In genomic region chr14:117267823-117268601, GRCm38 (mm10) we compare ENCODE assay signal across 11 mouse cellular contexts.
DNase-seq lines count a peak whose midpoint lies in the region; ATAC-seq and TF ChIP-seq lines count a peak whose summit lies in the region.
"Had no signal": no experiment of that assay in that cellular context is flagged by ENCODE, and none has a peak within 500 bp of the region (broad histone marks: within the 10 kb centered on the region; RNA-seq: fewer than 3 reads in every experiment).

No protein-coding gene starts in this region.

- H3K9me3 ChIP-seq in hindbrain, embryonic 12.5 days (replicated peaks): no peaks in the 10 kb centered on the region
- H3K9me3 ChIP-seq: liver, embryonic 13.5 days; neural tube, embryonic 12.5 days had no signal

- peak; percentile 6 to 25 for DNase-seq in cerebellum, adult 2 months
- DNase-seq in cerebellum, postnatal 36 days: no peak
- DNase-seq in left cerebral cortex, postnatal 10 days (ENCODE audit: extremely low spot score in 1 of 2, low spot score in 2 of 2): peak; percentile 10 to 46
- no peak for DNase-seq in left cerebral cortex, adult 18-20 months (ENCODE audit: low spot score in 2 of 2)
- DNase-seq in ZHBTc4 (ENCODE audit: low read depth, low spot score): peak; percentile 70
- no peak for DNase-seq in spleen, adult 12 weeks (ENCODE audit: low spot score)
- no peak for DNase-seq in ovary, postnatal 14 days (ENCODE audit: low spot score)
- DNase-seq: adrenal gland, postnatal 14 days; liver, embryonic 13.5 days had no signal

- no peaks in the 10 kb centered on the region for H3K27me3 ChIP-seq in cerebellum, adult 2 months (ENCODE audit: control insufficient read depth, insufficient read depth, low read length)
- no peaks in the 10 kb centered on the region for H3K27me3 ChIP-seq in hindbrain, embryonic 12.5 days
- H3K27me3 ChIP-seq: liver, embryonic 13.5 days; neural tube, embryonic 12.5 days had no signal

- no peak for TF ChIP-seq POLR2A in cerebellum, adult 2 months (IDR thresholded peaks at IDR 0.05; ENCODE audit: borderline replicate concordance, insufficient read depth, low read length)

- no peak for TF ChIP-seq CTCF in cerebellum, adult 2 months (IDR thresholded peaks at IDR 0.05; ENCODE audit: borderline replicate concordance, insufficient read depth, low read depth, low read length)

- WGBS in cerebellum, adult 2 months: 28% methylated on average over 3 of the region's 3 CpGs
- WGBS in hindbrain, embryonic 12.5 days: 20% methylated on average over 3 of the region's 3 CpGs

- H3K4me2 ChIP-seq in hindbrain, embryonic 12.5 days (replicated peaks): no peak overlapping the region
- H3K4me2 ChIP-seq: liver, embryonic 13.5 days; neural tube, embryonic 12.5 days had no signal

- no peaks in the 10 kb centered on the region for H3K36me3 ChIP-seq in hindbrain, embryonic 12.5 days
- H3K36me3 ChIP-seq: liver, embryonic 13.5 days; neural tube, embryonic 12.5 days had no signal

- intact Hi-C loops in left cerebral cortex, postnatal 10 days (cut with DNase I): no loop called here

- no peak overlapping the region for H3K27ac ChIP-seq in cerebellum, adult 2 months (ENCODE audit: insufficient read depth, low read length)
- H3K27ac ChIP-seq in hindbrain, embryonic 12.5 days: no peak overlapping the region; the same call in 1 of the 2 replicates
- H3K27ac ChIP-seq: liver, embryonic 13.5 days; neural tube, embryonic 12.5 days had no signal

- H3K9ac ChIP-seq in hindbrain, embryonic 12.5 days: no peak overlapping the region
- H3K9ac ChIP-seq: liver, embryonic 13.5 days; neural tube, embryonic 12.5 days had no signal

- H3K4me1 ChIP-seq in cerebellum, adult 2 months (ENCODE audit: control insufficient read depth, insufficient read depth, low read length): no peaks in the 10 kb centered on the region
- 0 out of 2 replicates have a peak, but pooled peaks cover 5% of the 10 kb centered on the region for H3K4me1 ChIP-seq in hindbrain, embryonic 12.5 days
- H3K4me1 ChIP-seq: liver, embryonic 13.5 days; neural tube, embryonic 12.5 days had no signal

- no peak overlapping the region for H3K4me3 ChIP-seq in cerebellum, adult 2 months (replicated peaks; ENCODE audit: insufficient read depth, low read depth, low read length)
- H3K4me3 ChIP-seq in hindbrain, embryonic 12.5 days: no peak overlapping the region
- H3K4me3 ChIP-seq: liver, embryonic 13.5 days; neural tube, embryonic 12.5 days had no signal

- 0 out of 2 replicates have a peak, but pooled peaks have one; percentile 58 for ATAC-seq in hindbrain, embryonic 12.5 days (ENCODE audit: low FRiP score)

Comparison
In these comparisons a context has a peak if more than half of its experiments do, and no peak if none do; other contexts are left out.
1. DNase-seq: peak in cerebellum, adult 2 months (2 of 2), left cerebral cortex, postnatal 10 days (2 of 2) and ZHBTc4 (single experiment); none in cerebellum, postnatal 36 days (0 of 2), left cerebral cortex, adult 18-20 months (0 of 2), spleen, adult 12 weeks (single experiment) and ovary, postnatal 14 days (single experiment).